Mouse (Mus musculus) ovary, postnatal 14 days (tissue): Measurements from ENCODE around the gene Sel1l.

Experiments
- DNase-seq: peaks from one replicate; pipeline ENCODE4 v3.0.0; 2022; ENCODE audit warnings: low spot score

Gene Sel1l

DNA sequence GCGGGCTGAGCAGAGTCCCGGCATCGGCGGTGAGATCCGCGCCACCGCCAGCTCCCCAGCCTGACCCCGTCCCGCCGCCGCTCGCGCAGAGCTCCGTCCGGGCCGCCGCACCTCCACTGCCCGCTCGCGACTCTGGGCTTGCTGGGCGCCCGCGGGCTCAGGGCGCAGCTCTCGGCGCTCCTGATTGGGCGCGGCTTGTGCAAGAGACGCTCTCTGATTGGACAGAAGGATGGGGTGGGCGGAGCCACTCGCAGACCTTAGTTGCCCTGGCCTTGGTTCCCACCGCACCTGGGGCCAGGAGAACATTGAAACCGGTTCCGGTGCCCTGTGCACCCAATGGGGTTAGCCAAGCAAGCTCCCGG is 70.0 kb downstream of the Sel1l start:
- DNase-seq, result peak; percentile 68

DNA sequence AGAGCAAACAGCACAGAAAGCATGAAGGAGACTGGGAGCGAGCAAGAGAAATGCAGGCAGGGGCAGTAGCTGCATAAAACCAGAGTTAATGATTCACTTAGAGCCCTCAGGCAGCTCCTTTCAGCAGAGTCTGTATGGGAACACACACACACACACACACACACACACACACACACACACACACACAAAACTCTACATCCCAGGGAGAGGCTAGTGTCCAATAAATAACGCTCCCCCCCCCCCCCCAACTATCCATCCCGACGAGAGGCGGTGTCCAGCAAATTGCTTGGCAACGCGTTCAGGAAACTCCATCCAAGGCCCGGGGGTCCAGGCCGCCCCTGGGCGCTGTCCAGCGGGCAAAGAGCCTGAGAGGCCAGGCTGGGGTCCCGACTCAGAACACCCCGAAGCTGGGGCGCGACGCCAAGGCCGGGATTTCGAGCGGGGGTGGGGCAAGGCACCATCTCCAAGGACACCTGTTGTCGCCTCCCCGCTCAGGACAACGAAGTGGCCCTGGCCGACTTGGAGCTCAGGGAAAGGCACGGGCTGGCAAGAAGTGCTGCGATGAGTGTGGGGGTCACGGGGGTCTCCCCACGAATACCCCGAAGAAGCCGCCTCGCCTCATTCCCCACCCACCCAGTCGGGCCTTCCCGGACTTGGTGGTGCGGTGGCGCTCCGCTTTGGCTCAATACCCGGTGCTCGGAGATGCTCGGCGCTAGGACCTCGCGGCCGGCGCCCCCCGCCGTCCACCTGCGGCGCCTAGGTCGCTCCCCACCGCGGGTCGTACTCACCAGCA is 70.5 kb downstream of the Sel1l start:
- DNase-seq, result peak; percentile 56

DNA sequence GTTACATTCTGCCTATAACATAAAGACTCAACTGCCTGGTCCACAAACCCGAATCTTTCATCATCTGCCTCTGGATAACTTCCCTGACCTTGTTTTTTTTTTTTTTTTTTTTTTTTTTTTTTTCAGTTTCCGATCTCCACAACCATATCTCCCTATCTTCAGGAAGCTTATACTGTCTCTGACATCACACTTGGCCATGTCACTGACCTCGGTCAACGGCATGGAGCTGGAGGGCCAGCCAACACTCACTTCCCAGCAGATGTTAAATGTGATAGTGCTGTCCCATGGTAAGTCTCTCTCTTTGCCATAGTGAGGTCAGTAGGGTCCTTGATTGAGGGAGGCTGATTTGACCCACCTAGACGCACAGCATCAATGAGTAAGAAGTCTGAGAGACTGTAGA is 72.6 kb downstream of the Sel1l start:
- DNase-seq, result no peak

DNA sequence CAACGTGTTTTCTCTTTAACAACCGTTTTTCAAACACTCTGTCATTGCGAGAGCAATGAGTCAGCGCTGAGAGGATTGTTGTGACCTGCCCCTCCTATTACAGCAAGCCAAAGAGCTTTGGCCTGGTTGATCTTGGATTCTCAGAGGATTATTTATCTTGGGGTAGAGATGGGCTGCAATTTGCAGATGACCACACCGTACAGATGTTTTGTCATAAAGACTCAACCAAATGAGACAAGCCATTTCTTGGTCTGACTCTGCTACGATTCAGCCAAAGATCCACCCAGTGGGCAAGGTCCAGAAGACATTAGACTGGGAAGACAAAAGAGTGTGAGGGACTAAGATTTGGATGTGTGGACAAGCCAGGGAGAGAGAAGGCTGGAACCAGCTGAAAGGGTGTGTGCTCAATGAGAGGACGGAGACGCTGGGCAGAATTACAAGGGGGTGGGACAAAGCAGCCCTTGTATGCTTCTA is 74.1 kb downstream of the Sel1l start:
- no peak for DNase-seq

DNA sequence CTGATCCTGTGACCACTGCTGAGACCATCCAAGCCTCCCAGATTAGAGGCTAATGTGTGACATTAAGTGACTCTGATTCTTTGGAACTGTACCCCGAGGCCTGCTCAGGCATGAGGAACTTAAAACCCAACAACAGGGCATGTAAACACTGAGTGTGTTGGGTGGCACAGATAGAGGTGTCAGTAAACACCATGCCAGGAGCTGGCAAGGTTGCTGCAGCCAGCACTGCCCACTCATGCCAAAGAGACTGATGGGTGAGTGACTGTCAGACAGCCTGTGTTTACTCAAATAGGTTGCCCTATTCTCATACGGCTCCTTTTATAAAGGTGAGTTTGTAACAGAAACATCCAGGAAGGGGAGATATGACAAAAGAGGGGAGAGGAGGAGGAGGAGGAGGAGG is 80.1 kb downstream of the Sel1l start:
- no peak for DNase-seq

DNA sequence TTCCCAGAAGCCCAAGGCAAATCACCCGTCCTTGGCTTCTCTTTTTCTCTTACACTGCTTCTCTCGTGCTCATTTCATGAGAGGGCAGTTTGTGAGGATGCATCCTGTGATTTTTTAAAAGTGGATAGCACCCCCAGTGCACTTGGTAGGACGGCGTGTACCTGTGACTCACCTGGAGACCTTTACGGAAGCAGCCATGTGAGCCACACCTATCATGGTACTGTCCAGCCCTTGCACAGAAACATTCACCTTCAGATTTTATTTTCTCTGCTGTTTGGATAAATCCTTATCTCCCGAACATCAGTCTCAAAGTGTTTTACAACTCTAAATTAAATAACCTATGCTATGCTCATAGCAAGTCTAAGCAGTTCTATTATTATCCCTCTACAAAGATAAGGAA is 80.8 kb downstream of the Sel1l start:
- no peak for DNase-seq

DNA sequence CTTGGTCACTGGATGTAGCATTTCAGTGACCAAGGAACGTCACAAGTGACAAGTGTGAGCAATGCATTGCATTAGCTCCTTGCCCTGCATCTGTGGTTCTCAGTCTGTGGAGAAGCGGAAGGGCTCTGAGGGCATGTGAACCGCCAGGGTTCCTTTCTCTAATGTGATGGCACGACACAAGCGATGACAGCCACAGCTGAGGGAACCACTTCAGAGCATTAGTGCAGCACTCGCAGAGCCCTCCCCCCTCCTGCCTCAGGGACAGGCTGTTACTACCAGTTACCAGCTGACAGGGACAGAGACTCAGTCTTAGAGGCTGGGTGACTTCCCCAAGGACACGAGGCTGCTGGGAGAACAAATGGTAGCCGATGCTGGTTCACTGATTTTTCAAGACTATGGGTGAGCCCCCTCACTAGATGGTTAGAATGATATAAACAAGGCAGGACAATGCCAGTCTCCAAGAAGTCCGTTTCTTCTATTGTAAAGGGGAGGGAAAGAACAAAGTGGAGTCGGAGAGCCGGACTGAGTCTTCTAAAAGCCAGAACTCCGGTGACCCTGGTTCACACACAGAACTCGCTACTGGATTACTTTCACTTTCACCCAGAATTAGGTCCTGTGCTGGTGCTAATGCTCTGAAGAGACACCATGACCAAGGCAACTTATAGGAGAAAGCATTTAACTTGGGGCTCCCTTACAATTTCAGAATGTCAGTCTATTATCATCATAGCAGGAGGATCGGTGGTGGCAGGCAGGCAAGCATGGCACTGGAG is 82.4 kb downstream of the Sel1l start:
- no peak for DNase-seq

DNA sequence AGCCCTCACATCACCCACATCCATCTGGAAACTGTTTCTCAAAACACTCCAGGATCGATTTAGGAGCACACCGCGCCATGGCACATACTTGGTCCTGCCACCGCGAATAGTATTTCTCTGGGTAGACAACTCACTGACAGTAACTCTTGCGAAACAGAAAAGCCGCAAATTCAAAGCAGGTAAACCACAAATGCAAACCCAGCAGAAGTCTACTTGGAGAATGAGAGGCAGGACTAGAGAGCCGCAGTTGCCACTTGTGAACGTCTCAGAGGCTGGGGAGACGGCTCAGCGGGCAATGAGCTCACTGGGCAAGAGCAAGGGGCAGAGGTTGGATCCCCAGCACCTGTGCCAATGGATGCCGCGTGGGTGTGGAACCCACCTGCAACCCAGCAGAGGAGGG is 83.5 kb downstream of the Sel1l start:
- no peak for DNase-seq

DNA sequence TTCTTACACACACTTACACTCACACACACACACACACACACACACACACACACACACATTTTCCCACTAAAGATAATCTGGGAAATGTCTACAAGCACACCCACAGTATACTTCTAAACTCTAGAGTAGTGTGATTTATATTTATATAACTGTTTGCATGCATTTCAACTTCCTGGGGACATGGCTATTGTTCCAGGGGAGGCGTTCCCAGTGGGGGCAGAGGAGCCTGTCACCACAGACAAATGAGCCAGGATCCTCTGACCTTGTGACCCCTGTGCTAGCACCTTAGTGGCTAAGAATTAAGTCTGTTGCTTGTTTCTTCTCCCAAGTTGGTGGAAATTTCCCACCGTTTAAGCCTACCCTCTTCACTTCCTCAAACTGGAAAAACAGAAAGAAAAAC is 83.9 kb downstream of the Sel1l start:
- DNase-seq, result no peak

DNA sequence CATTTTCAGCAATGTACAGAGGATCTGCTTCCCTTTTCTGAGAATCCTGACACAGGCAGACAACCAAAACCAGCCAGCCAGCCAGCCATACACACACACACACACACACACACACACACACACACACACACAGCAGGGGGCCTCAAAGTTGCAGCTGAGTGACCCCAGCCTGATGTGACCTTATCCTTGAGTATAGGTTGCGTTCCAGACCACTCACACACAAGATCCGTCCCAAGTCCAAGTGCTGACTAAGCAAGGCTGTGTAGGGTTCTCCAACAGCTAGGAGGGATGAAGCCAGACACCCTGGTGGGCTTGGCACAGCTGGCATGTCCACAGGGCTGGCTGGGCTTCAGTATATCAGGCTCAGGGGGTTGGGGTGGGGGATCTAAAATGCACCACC is 84.5 kb downstream of the Sel1l start:
- DNase-seq, result no peak

DNA sequence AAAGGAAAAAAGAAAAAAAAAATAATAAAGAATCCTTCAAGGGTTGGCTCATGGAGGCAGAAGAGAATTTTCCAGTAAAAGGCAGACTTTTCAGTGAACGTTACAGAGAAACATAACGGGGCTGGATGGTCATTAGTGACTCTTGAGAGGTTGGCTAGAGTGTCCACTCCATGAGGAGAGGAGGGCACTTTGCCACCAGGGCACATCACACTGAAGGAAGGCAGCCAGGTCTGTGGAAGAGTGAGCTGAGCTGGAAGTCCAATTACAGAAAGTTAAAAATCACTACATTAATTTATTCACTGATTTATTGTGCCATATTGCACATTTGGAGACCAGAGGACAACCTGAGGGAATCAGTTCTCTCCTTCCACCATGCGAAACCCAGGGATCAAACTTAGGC is 89.1 kb downstream of the Sel1l start:
- DNase-seq, result no peak

DNA sequence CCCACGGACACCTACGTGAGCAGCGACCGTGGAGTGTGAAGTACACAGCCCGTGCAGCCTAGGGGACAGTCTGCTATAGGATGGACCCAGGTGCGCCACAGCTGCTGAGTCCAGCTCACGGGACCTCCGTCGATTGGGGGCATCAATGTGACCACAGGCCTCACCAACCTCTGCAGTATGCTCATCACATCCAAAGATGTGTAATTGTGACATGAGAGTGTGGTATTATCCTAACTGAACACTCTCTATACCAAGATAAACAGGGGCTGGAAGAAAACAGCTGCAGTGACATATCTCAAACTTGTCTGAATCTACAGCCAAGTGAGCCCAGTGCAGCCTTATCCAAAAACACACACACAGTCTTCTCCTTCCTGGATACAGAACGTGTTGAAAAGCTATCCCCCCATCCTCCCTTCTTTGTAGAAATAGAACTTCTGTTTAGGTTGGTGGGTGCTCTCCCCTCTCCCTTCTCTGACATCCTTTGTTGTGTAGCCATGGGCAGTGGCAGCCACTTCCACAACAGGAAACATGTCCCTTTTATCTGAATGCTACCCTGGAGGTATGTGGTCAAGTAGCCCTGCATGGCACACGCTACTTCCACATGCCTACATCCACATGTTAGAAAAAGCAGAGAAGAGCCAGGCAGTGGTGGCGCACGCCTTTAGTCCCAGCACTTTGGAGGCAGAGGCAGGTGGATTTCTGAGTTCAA is 90.9 kb downstream of the Sel1l start:
- no peak for DNase-seq

DNA sequence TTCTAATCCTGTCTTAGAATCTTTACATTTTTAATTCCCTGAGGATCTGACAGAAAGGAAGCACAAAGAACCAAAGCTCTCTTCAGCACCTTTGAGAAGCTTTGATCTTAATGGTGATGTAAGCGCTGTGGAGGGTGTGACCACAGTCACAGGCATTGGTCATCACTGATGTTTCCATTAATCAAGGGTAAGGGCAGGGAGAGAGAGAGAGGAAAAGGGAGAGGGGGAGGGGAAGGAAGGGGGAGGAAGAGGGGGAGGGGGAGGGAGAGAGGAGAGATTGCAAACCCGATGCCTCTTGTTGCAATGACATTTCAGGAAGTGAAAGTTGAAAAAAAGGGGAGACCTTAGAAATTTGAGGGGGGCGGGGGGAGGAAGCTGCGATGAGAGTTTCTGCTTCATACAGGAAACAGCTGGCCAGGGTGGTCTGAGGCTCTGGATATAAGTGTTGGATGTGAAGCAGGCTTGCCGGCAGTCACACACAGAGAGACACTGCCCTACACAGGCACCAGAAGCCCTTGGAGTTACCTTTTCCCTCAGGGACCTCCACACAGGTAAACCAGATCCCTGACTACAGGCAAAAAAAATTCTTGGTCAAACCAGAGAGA is 92.3 kb downstream of the Sel1l start:
- DNase-seq, result no peak
